Mouse (Mus musculus) E14TG2a.4 (cell line): Measurements from ENCODE around the gene Gm49450.

Experiments
- H3K27me3 ChIP-seq: 2 replicates; pipeline ENCODE4 v1.6.1; 2014; ENCODE audit warnings: low read length, control low read depth; ENCODE audit not compliant: insufficient read depth
- H3K36me3 ChIP-seq: 2 replicates; pipeline ENCODE4 v1.6.1; 2014; ENCODE audit warnings: low read length, control low read depth; ENCODE audit not compliant: insufficient read depth
- H3K4me1 ChIP-seq: replicated peaks from 2 replicates; pipeline ENCODE4 v1.6.1; 2014; ENCODE audit warnings: low read depth, low read length, control low read depth
- H3K4me3 ChIP-seq: replicated peaks from 2 replicates; pipeline ENCODE4 v1.5.1; 2014; ENCODE audit warnings: mild to moderate bottlenecking, low read length
- H3K9me3 ChIP-seq: 2 replicates; pipeline ENCODE4 v1.6.1; 2014; ENCODE audit warnings: low read length, control low read depth
- CTCF ChIP-seq: conservative IDR thresholded peaks from 2 replicates; pipeline ENCODE4 v1.5.1; 2014; ENCODE audit warnings: low read length
- NANOG ChIP-seq: IDR thresholded peaks from 2 replicates; pipeline ENCODE4 v1.6.1; 2014; ENCODE audit warnings: borderline replicate concordance, low read length, mixed read lengths
- POU5F1 ChIP-seq: IDR thresholded peaks from 2 replicates; pipeline ENCODE4 v1.6.1; 2014; ENCODE audit warnings: low read length, borderline replicate concordance

The Gm49450 gene

GRCm38 (mm10) chr15:98894746-98895634 is 58.4 kb downstream of the Gm49450 start:
- no peaks in the 10 kb centered on the region for H3K36me3 ChIP-seq
- peaks cover 78% of the 10 kb centered on the region for H3K4me1 ChIP-seq
- H3K27me3 ChIP-seq, result peaks cover 74% of the 10 kb centered on the region
- no peaks in the 10 kb centered on the region for H3K9me3 ChIP-seq
- H3K4me3 ChIP-seq, result peak overlapping the region; percentile 71
- TF ChIP-seq NANOG (no peak), POU5F1 (no peak), CTCF (no peak)

- Histone ChIP-seq H3K4me1 (peaks cover 78% of the 10 kb centered on the region), H3K4me3 (peak within 1 kb of the TSS; percentile 71), H3K27me3 (peaks cover 68% of the 10 kb centered on the region), H3K36me3 (no peaks in the 10 kb centered on the region), H3K9me3 (no peaks in the 10 kb centered on the region)
- TF ChIP-seq POU5F1, result no peak
- TF ChIP-seq CTCF, result no peak
- no peak for TF ChIP-seq NANOG
These were observed 59.2 kb downstream of the Gm49450 start, which contains the start of gene Rhebl1 for GRCm38 (mm10) chr15:98893940-98894745. Gene Rhebl1, minus strand, starts transcription at chr15:98894540.

DNA sequence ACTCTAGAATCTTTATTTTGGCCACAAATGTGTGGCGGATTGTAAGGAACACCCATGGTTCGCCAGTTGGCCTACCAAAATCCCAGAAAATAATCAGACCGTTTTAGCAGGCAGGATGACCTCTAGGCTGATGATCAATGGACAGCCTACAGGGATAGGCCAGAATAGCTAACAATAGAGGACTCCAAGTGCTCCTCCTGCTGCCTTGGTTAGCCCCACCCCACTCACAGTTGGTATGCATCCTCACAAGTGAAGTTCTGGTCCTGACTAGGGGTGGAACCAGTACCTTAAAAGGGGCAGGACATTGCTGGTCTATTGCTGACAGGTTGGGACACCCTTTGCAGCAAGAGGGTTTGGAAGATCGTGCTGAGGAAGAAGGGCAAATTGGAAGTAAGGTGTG is 60.3 kb downstream of the Gm49450 start:
- TF ChIP-seq CTCF, result no peak
- no peak for TF ChIP-seq NANOG
- peaks cover 68% of the 10 kb centered on the region for H3K4me1 ChIP-seq
- H3K36me3 ChIP-seq, result no peaks in the 10 kb centered on the region
- 0 out of 2 replicates have a peak overlapping the region, but pooled peaks have one; percentile 1 for H3K4me3 ChIP-seq
- peaks cover 57% of the 10 kb centered on the region for H3K27me3 ChIP-seq
- no peaks in the 10 kb centered on the region for H3K9me3 ChIP-seq

GRCm38 (mm10) chr15:98891907-98892606 is 61.3 kb downstream of the Gm49450 start:
- Histone ChIP-seq H3K4me3 (no peak overlapping the region), H3K9me3 (peaks cover 6% of the 10 kb centered on the region), H3K4me1 (peaks cover 59% of the 10 kb centered on the region), H3K36me3 (no peaks in the 10 kb centered on the region), H3K27me3 (peaks cover 47% of the 10 kb centered on the region)
- TF ChIP-seq POU5F1, result no peak
- peak; percentile 48 for TF ChIP-seq CTCF

GRCm38 (mm10) chr15:98891198-98891742 is 62.1 kb downstream of the Gm49450 start:
- Histone ChIP-seq H3K27me3 (peaks cover 40% of the 10 kb centered on the region), H3K36me3 (no peaks in the 10 kb centered on the region)
- TF ChIP-seq CTCF (no peak), POU5F1 (no peak), NANOG (no peak)

DNA sequence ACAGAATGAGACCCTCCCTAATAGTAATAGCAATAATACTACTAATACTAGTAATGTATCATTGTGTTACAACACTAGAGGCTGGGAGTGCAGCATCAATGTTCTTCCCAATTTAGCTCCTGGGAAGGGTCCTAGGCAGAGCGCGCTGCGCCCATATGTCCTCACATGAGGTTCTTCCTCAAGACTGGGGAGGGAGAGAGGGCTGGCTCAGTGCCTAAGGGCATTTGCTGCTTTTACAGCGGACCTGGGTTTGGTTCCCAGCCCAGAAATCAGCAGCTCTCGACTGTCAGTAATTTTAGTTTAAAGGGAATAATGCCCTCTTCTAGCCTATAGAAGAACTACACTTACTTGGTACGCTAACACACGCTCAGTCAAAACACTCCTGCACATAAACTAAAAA is 65.8 kb downstream of the Gm49450 start:
- Histone ChIP-seq H3K36me3 (no peaks in the 10 kb centered on the region), H3K4me1 (peaks cover 24% of the 10 kb centered on the region), H3K4me3 (no peak overlapping the region), H3K9me3 (peaks cover 10% of the 10 kb centered on the region), H3K27me3 (peaks cover 2% of the 10 kb centered on the region; the same call in 1 of the 2 replicates)
- no peak for TF ChIP-seq CTCF
- no peak for TF ChIP-seq POU5F1
- TF ChIP-seq NANOG, result no peak

More at GRCm38 (mm10) chr15:98891198-98891742, 62.1 kb downstream of the Gm49450 start:
- H3K9me3 ChIP-seq, result peaks cover 10% of the 10 kb centered on the region
- H3K4me1 ChIP-seq, result peaks cover 54% of the 10 kb centered on the region
- H3K4me3 ChIP-seq, result peak overlapping the region; percentile 76

- peaks cover 24% of the 10 kb centered on the region for H3K4me1 ChIP-seq
- H3K9me3 ChIP-seq, result peaks cover 10% of the 10 kb centered on the region
- no peaks in the 10 kb centered on the region for H3K27me3 ChIP-seq
- H3K36me3 ChIP-seq, result no peaks in the 10 kb centered on the region
- TF ChIP-seq CTCF, result no peak
- H3K4me3 ChIP-seq, result no peak overlapping the region
These were observed 66.5 kb downstream of the Gm49450 start for GRCm38 (mm10) chr15:98886667-98887387.
